Comparison of ENCODE assay signal across 7 mouse cellular contexts in genomic region chr9:44361190-44361917, GRCm38 (mm10). TPM values are rescaled to one million over a fixed set of nuclear protein-coding genes. Genes with fewer than 3 reads are reported as not detected.
DNase-seq lines count a peak whose midpoint lies in the region; ATAC-seq lines count a peak whose summit lies in the region.

Vps11 (minus strand) TSS chr9:44361670.

- H3K27me3 ChIP-seq in embryonic facial prominence, embryonic 11.5 days (ENCODE audit: control insufficient read depth, insufficient read depth, low read length), result no peaks in the 10 kb centered on the region
- no peaks in the 10 kb centered on the region for H3K27me3 ChIP-seq in limb, embryonic 10.5 days (ENCODE audit: low read depth, poor library complexity, severe bottlenecking)
- H3K27me3 ChIP-seq in midbrain, embryonic 13.5 days, result no peaks in the 10 kb centered on the region

- peak; percentile 94 for ATAC-seq in embryonic facial prominence, embryonic 11.5 days (replicated peaks; ENCODE audit: insufficient number of reproducible peaks, low FRiP score, low TSS enrichment, low read depth)
- peak; percentile 94 for ATAC-seq in granulocyte monocyte progenitor cell, adult 5-6 weeks (replicated peaks; ENCODE audit: poor library complexity, severe bottlenecking)
- peak; percentile 96 for ATAC-seq in midbrain, embryonic 13.5 days

- H3K4me1 ChIP-seq in embryonic facial prominence, embryonic 11.5 days (ENCODE audit: control insufficient read depth, insufficient read depth, low read length), result no peaks in the 10 kb centered on the region
- H3K4me1 ChIP-seq in limb, embryonic 10.5 days, result peaks cover 7% of the 10 kb centered on the region
- H3K4me1 ChIP-seq in midbrain, embryonic 13.5 days (replicated peaks), result peaks cover 14% of the 10 kb centered on the region

- DNase-seq in adrenal gland, postnatal 14 days, result peak; percentile 97
- DNase-seq in embryonic facial prominence, embryonic 11.5 days (ENCODE audit: low spot score), result peak; percentile 99
- DNase-seq in kidney, adult 11 months, result peak; percentile 93
- DNase-seq in limb, embryonic 10.5 days (ENCODE audit: low spot score), result peak; percentile 99
- DNase-seq in spleen, adult 12 weeks (ENCODE audit: low spot score), result peak; percentile 90

- H3K36me3 ChIP-seq in embryonic facial prominence, embryonic 11.5 days (replicated peaks; ENCODE audit: control insufficient read depth, insufficient read depth, low read depth, low read length), result peaks cover 5% of the 10 kb centered on the region; the same call in 1 of the 2 replicates
- H3K36me3 ChIP-seq in limb, embryonic 10.5 days, result peaks cover 33% of the 10 kb centered on the region
- peaks cover 31% of the 10 kb centered on the region for H3K36me3 ChIP-seq in midbrain, embryonic 13.5 days

- peak within 1 kb of the TSS; percentile 66 for H3K4me2 ChIP-seq in embryonic facial prominence, embryonic 11.5 days (ENCODE audit: low read depth, low read length)
- peak within 1 kb of the TSS; percentile 82 for H3K4me2 ChIP-seq in midbrain, embryonic 13.5 days (replicated peaks)

- H3K9me3 ChIP-seq in embryonic facial prominence, embryonic 11.5 days (replicated peaks; ENCODE audit: control insufficient read depth, low read length), result no peaks in the 10 kb centered on the region
- no peaks in the 10 kb centered on the region for H3K9me3 ChIP-seq in limb, embryonic 10.5 days (replicated peaks)
- H3K9me3 ChIP-seq in midbrain, embryonic 13.5 days, result no peaks in the 10 kb centered on the region

- H3K4me3 ChIP-seq in embryonic facial prominence, embryonic 11.5 days (ENCODE audit: low read depth, low read length), result peak within 1 kb of the TSS; percentile 87
- peak within 1 kb of the TSS; percentile 92 for H3K4me3 ChIP-seq in limb, embryonic 10.5 days
- peak within 1 kb of the TSS; percentile 96 for H3K4me3 ChIP-seq in midbrain, embryonic 13.5 days (replicated peaks)

- H3K9ac ChIP-seq in embryonic facial prominence, embryonic 11.5 days (replicated peaks; ENCODE audit: low read length), result peak within 1 kb of the TSS; percentile 88
- H3K9ac ChIP-seq in midbrain, embryonic 13.5 days (replicated peaks), result peak within 1 kb of the TSS; percentile 93

- no peak within 1 kb of the TSS for H3K27ac ChIP-seq in embryonic facial prominence, embryonic 11.5 days (replicated peaks; ENCODE audit: low read depth, low read length)
- H3K27ac ChIP-seq in limb, embryonic 10.5 days, result peak within 1 kb of the TSS; percentile 86
- H3K27ac ChIP-seq in midbrain, embryonic 13.5 days, result peak within 1 kb of the TSS; percentile 72

- WGBS in embryonic facial prominence, embryonic 11.5 days, result 1% methylated on average over 44 of the region's 44 CpGs
- under 1% methylated on average over 44 of the region's 44 CpGs for WGBS in limb, embryonic 10.5 days
- 1% methylated on average over 44 of the region's 44 CpGs for WGBS in midbrain, embryonic 13.5 days

RNA-seq across cellular contexts. Expression of gene Vps11, which starts in this region (rescaled TPM):
- 41.6 and 44.1 TPM in 2 replicates for total RNA-seq in adrenal gland, postnatal 14 days (2021)
- polyA plus RNA-seq in embryonic facial prominence, embryonic 11.5 days (2014; fragmentation: Nextera tagmentation; extraction: Ambion mirVana), result 27.3 and 27.6 TPM in 2 replicates
- total RNA-seq in granulocyte monocyte progenitor cell, adult 5-6 weeks (2014; fragmentation: Nextera tagmentation), result 25.8 and 27.1 TPM in 2 replicates
- 21.1 and 21.5 TPM in 2 replicates for total RNA-seq in granulocyte monocyte progenitor cell, adult 5-6 weeks (2017)
- 29.3 and 32.2 TPM in 2 replicates for polyA plus RNA-seq in limb, embryonic 10.5 days (2016; fragmentation: Nextera tagmentation; extraction: Ambion mirVana)
- 41.2 and 41.6 TPM in 2 replicates for polyA plus RNA-seq in midbrain, embryonic 13.5 days (2015; fragmentation: Nextera tagmentation; extraction: Ambion mirVana)
